Mouse (Mus musculus): Measurements from ENCODE around the gene B3galt6. TPM values are rescaled to one million over a fixed set of nuclear protein-coding genes. Genes with fewer than 3 reads are reported as not detected.

The B3galt6 gene
- total RNA-seq, 2 experiments from 2014 or later, result 4.8 to 6.0 TPM

Other genes starting within 250 kb of the B3galt6 start
- 10 to 100 TPM; 44.4 to 46.1 TPM for gene Atad3a, start 231.6 kb downstream of the B3galt6 start, total RNA-seq (2021)
- 10 to 100 TPM; 23.4 to 26.4 TPM for gene Vwa1, start 218.0 kb downstream of the B3galt6 start, total RNA-seq (2021)
- gene Tmem88b, start 206.8 kb downstream of the B3galt6 start, total RNA-seq (2021), result 1 to 10 TPM; 3.8 to 5.1 TPM
- under 1 TPM in 1 of 2 experiments, not detected in 1; 0.39 TPM for gene Ankrd65, start 202.2 kb downstream of the B3galt6 start, total RNA-seq (2021)
- gene Mrpl20, start 189.8 kb downstream of the B3galt6 start, total RNA-seq (2021), result 10 to 100 TPM; 61.5 to 67.5 TPM
- gene Ccnl2, start 180.2 kb downstream of the B3galt6 start, total RNA-seq (2021), result 10 to 100 TPM; 58.0 to 71.0 TPM
- gene Aurkaip1, start 161.4 kb downstream of the B3galt6 start, total RNA-seq (2021), result 10 to 100 TPM; 80.6 to 80.9 TPM
- 100 to 1,000 TPM; 138 to 147 TPM for gene Mxra8, start 153.0 kb downstream of the B3galt6 start, total RNA-seq (2021)
- gene Dvl1, start 145.2 kb downstream of the B3galt6 start, total RNA-seq (2021), result 10 to 100 TPM; 82.1 to 85.1 TPM
- gene Tas1r3, start 129.3 kb downstream of the B3galt6 start, total RNA-seq (2021), result under 1 TPM; 0.26 to 0.34 TPM
- gene Cptp, start 123.2 kb downstream of the B3galt6 start, total RNA-seq (2021), result 10 to 100 TPM; 14.0 to 17.6 TPM
- gene Ints11, start 123.1 kb downstream of the B3galt6 start, total RNA-seq (2021), result 10 to 100 TPM; 22.0 to 25.2 TPM
- 10 to 100 TPM; 27.4 to 30.1 TPM for gene Pusl1, start 100.9 kb downstream of the B3galt6 start, total RNA-seq (2021)
- gene Acap3, start 100.8 kb downstream of the B3galt6 start, total RNA-seq (2021), result 10 to 100 TPM; 30.1 to 31.6 TPM
- gene Ube2j2, start 48.8 kb downstream of the B3galt6 start, total RNA-seq (2021), result 10 to 100 TPM; 59.6 to 74.0 TPM
- 10 to 100 TPM; 24.0 to 36.0 TPM for gene C1qtnf12, start 30.3 kb downstream of the B3galt6 start, total RNA-seq (2021)
- 100 to 1,000 TPM; 116 to 117 TPM for gene Sdf4, start 223 bp upstream of the B3galt6 start, total RNA-seq (2021)
- gene Tnfrsf4, start 21.2 kb upstream of the B3galt6 start, total RNA-seq (2021), result 1 to 10 TPM in 1 of 2 experiments, under 1 TPM in 1; 0.93 to 1.4 TPM
- under 1 TPM; 0.62 to 0.66 TPM for gene Tnfrsf18, start 33.5 kb upstream of the B3galt6 start, total RNA-seq (2021)
- not detected for gene Ttll10, start 66.8 kb upstream of the B3galt6 start, total RNA-seq (2021)
- 10 to 100 TPM in 1 of 2 experiments, 1 to 10 TPM in 1; 9.8 to 12.1 TPM for gene 9430015G10Rik, start 117.3 kb upstream of the B3galt6 start, total RNA-seq (2021)
- gene Rnf223, start 137.9 kb upstream of the B3galt6 start, total RNA-seq (2021), result under 1 TPM; 0.25 to 0.26 TPM
- gene Agrn, start 204.8 kb upstream of the B3galt6 start, total RNA-seq (2021), result 10 to 100 TPM; 53.2 to 57.1 TPM
- gene Isg15, start 208.2 kb upstream of the B3galt6 start, total RNA-seq (2021), result under 1 TPM in 1 of 2 experiments, not detected in 1; 0.49 TPM
- 1 to 10 TPM; 3.6 to 4.1 TPM for gene AW011738, start 210.7 kb upstream of the B3galt6 start, total RNA-seq (2021)
- gene Perm1, start 223.2 kb upstream of the B3galt6 start, total RNA-seq (2021), result 10 to 100 TPM; 30.8 to 32.7 TPM
- gene Plekhn1, start 242.2 kb upstream of the B3galt6 start, total RNA-seq (2021), result 10 to 100 TPM; 11.5 to 12.2 TPM
- gene Noc2l, start 243.4 kb upstream of the B3galt6 start, total RNA-seq (2021), result 10 to 100 TPM; 30.4 to 31.0 TPM